Mouse (Mus musculus): Measurements from ENCODE around the gene Slc24a2. TPM values are rescaled to one million over a fixed set of nuclear protein-coding genes. Genes with fewer than 3 reads are reported as not detected.

The Slc24a2 gene
- total and polyA plus RNA-seq, 3 experiments: not detected

DNA sequence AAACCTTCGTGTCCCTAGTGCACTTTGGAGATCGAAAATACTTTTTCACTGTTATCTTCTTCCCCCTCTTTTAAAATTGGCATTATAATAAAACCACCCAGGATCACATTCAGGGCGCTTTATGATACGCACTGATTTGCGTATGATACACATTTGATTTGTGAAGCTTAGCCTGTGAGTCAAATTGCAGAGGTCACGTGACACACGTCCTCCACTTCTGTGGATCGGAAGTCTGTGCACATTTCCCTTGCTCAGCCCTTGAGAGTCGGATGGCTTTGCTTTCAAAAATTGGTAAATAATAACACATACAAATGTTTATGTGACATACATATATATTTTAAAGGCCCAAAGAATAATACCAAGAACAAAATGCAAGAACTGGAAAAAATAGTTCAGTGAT, 294.1 kb downstream of the Slc24a2 start:
- H3K9me3 ChIP-seq (replicated peaks; ENCODE audit: insufficient read depth, low read length): no peaks in the 10 kb centered on the region

More for the DNA sequence above, 294.1 kb downstream of the Slc24a2 start:
- DNase-seq (ENCODE audit: low read depth, low spot score): no peak
- H3K4me1 ChIP-seq (ENCODE audit: control insufficient read depth in 1 of 2, insufficient read depth in 2 of 2, low read length in 2 of 2): no peaks in the 10 kb centered on the region
- H3K27ac ChIP-seq (ENCODE audit: control insufficient read depth, low read depth, low read length): no peak overlapping the region
- H3K9ac ChIP-seq (ENCODE audit: control insufficient read depth, low read depth, low read length, poor library complexity, severe bottlenecking): no peak overlapping the region
- H3K79me2 ChIP-seq (ENCODE audit: control insufficient read depth, insufficient read depth, low read length, poor library complexity): no peaks in the 10 kb centered on the region
- no peak for TF ChIP-seq ZMIZ1 (IDR thresholded peaks at IDR 0.05; ENCODE audit: low read depth, low read length)
- TF ChIP-seq SIN3A (IDR thresholded peaks at IDR 0.05; ENCODE audit: low read length): no peak
- TF ChIP-seq RAD21 (IDR thresholded peaks at IDR 0.05; ENCODE audit: low read depth, low read length): no peak
- peak; percentile 58 for TF ChIP-seq USF1 (IDR thresholded peaks at IDR 0.05; ENCODE audit: low read depth, low read length)
- no peaks in the 10 kb centered on the region for H3K27me3 ChIP-seq (ENCODE audit: control insufficient read depth in 1 of 2, insufficient read depth in 2 of 2, low read length in 2 of 2)
- no peak overlapping the region for H3K4me3 ChIP-seq (ENCODE audit: control insufficient read depth in 1 of 2, insufficient read depth in 1 of 2, low read depth in 2 of 2, low read length in 2 of 2)
- no peaks in the 10 kb centered on the region for H3K36me3 ChIP-seq (ENCODE audit: control insufficient read depth in 1 of 2, insufficient read depth in 2 of 2, low read length in 2 of 2)

Measured in MEL (cell line).